Mouse (Mus musculus) midbrain, embryonic 10.5 days (tissue): ENCODE measurements around the gene Zfp68. TPM values are rescaled to one million over a fixed set of nuclear protein-coding genes. Genes with fewer than 3 reads are reported as not detected.

ENCODE experiments used
- DNase-seq: peaks from one replicate; pipeline ENCODE4 v3.0.0-alpha.2; 2017; ENCODE audit warnings: low spot score
- H3K27ac ChIP-seq: fragments of 300-500 bp; sonication (generic); replicated peaks from 2 replicates; pipeline ENCODE4 v1.5.1; 2016; ENCODE audit warnings: mild to moderate bottlenecking
- H3K27me3 ChIP-seq: fragments of 300-500 bp; sonication (generic); 2 replicates; pipeline ENCODE4 v1.6.1; 2016; ENCODE audit warnings: low read depth, mild to moderate bottlenecking; ENCODE audit not compliant: poor library complexity, severe bottlenecking
- H3K36me3 ChIP-seq: fragments of 300-500 bp; sonication (generic); 2 replicates; pipeline ENCODE4 v1.6.1; 2016; ENCODE audit warnings: mild to moderate bottlenecking, moderate library complexity
- H3K4me1 ChIP-seq: fragments of 300-500 bp; sonication (generic); 2 replicates; pipeline ENCODE4 v1.6.1; 2016
- H3K4me3 ChIP-seq: fragments of 300-500 bp; sonication (generic); 2 replicates; pipeline ENCODE4 v1.5.1; 2016; ENCODE audit warnings: mild to moderate bottlenecking, moderate library complexity
- H3K9me3 ChIP-seq: fragments of 300-500 bp; sonication (generic); replicated peaks from 2 replicates; pipeline ENCODE4 v1.6.1; 2016; ENCODE audit warnings: mild to moderate bottlenecking
- WGBS: fragments of 180-500 bp; shearing (Covaris S2); methylation state at CpG from one replicate; pipeline ENCODE4 v1.1.7; 2016; 5-methylcytosine and 5-hydroxymethylcytosine counted together
- polyA plus RNA-seq: library from polyadenylated mRNA; unstranded; fragments of >200 nt; fragmentation: Nextera tagmentation; extraction: Ambion mirVana; gene quantifications from 2 replicates; pipeline ENCODE4 v1.2.1, GENCODE M21; 2016

Zfp68 gene
- 55.8 and 60.4 TPM in 2 replicates for polyA plus RNA-seq

GRCm38 (mm10) chr5:138619211-138620128 lies at the start of gene Zfp68:
Gene Zfp68 (minus strand): TSS chr5:138619761.
- Histone ChIP-seq H3K4me3 (peak within 1 kb of the TSS; percentile 93), H3K36me3 (peaks cover 40% of the 10 kb centered on the region), H3K27ac (peak within 1 kb of the TSS; percentile 97), H3K4me1 (peaks cover 22% of the 10 kb centered on the region), H3K27me3 (no peaks in the 10 kb centered on the region), H3K9me3 (peaks cover 35% of the 10 kb centered on the region)
- peak; percentile 97 for DNase-seq
- WGBS = under 1% methylated on average over 43 of the region's 43 CpGs

GRCm38 (mm10) chr5:138658922-138659321 lies 39.4 kb upstream of the Zfp68 start:
- WGBS = 20% methylated on average over 5 of the region's 5 CpGs

GRCm38 (mm10) chr5:138657854-138658253 lies 38.3 kb upstream of the Zfp68 start:
- no peak overlapping the region for H3K27ac ChIP-seq
- H3K4me1 ChIP-seq = no peaks in the 10 kb centered on the region
- H3K9me3 ChIP-seq = no peaks in the 10 kb centered on the region
- H3K27me3 ChIP-seq = no peaks in the 10 kb centered on the region
- H3K4me3 ChIP-seq = no peak overlapping the region
- WGBS = 47% methylated on average over 6 of the region's 6 CpGs
- DNase-seq = peak; percentile 23
- H3K36me3 ChIP-seq = no peaks in the 10 kb centered on the region

More at GRCm38 (mm10) chr5:138658922-138659321, 39.4 kb upstream of the Zfp68 start:
- Histone ChIP-seq H3K27ac (no peak overlapping the region), H3K36me3 (no peaks in the 10 kb centered on the region), H3K27me3 (no peaks in the 10 kb centered on the region), H3K4me1 (no peaks in the 10 kb centered on the region), H3K4me3 (no peak overlapping the region), H3K9me3 (no peaks in the 10 kb centered on the region)
- peak; percentile 59 for DNase-seq

DNA sequence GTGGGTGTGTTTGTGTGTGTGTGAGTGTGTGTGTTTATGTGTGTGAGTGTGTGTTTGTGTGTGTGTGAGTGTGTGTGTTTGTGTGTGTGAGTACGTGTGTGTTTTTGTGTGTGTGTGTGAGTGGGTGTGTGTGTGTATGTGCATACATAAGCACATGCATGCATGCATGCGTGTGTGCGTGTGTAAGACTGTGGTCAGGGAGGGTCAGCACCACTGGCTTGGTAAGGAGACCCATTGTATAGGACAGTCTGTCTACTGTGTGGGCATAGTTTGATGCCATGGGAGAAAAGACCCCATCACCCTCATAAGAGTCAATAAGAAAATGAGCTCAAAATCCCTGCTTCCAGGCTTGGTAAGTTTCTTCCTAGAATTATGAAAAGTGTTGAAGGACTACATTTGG lies 37.8 kb upstream of the Zfp68 start:
- WGBS = 90% methylated on average over 3 of the region's 3 CpGs
- DNase-seq = no peak
- H3K27me3 ChIP-seq = no peaks in the 10 kb centered on the region
- no peak overlapping the region for H3K4me3 ChIP-seq
- H3K4me1 ChIP-seq = no peaks in the 10 kb centered on the region
- no peak overlapping the region for H3K27ac ChIP-seq
- no peaks in the 10 kb centered on the region for H3K36me3 ChIP-seq
- H3K9me3 ChIP-seq = no peaks in the 10 kb centered on the region

DNA sequence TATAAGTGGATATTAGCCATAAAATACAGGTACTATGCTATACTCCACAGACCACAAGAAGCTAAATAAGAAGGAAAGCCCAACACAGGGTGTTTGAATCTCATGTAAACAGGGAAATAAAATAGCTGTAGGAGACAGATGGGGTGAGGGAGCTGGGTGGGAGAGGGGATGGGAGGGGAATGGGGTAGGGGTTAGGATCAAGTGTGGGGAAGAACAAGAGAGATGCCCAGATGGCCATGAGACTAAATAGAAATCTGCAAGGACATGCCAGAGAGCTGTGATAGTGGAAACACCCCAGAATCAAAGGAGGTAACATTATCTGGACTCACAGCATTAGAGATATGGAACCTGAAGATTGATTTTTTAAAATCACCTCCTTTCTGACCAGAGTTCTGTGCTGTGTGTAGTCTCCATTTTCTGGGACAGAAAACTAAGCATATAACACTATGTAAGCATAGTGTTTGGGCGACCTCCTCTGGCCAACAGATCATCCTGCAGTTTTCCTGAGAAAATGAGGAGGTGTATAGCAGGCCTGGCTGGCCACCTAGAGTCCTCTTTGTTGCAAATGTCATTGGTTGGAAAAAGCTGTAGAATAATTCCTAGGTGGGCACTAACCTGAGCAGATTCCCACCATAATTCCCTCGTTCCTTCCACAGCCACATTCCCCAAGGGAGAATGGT lies 37.1 kb upstream of the Zfp68 start:
- H3K4me1 ChIP-seq = no peaks in the 10 kb centered on the region
- no peaks in the 10 kb centered on the region for H3K27me3 ChIP-seq
- H3K4me3 ChIP-seq = no peak overlapping the region
- 0 out of 2 replicates have a peak, but pooled peaks cover 6% of the 10 kb centered on the region for H3K36me3 ChIP-seq
- no peaks in the 10 kb centered on the region for H3K9me3 ChIP-seq
- H3K27ac ChIP-seq = no peak overlapping the region
- DNase-seq = peak; percentile 32
- whole genome bisulfite sequencing = 26% methylated on average over 2 of the region's 2 CpGs

DNA sequence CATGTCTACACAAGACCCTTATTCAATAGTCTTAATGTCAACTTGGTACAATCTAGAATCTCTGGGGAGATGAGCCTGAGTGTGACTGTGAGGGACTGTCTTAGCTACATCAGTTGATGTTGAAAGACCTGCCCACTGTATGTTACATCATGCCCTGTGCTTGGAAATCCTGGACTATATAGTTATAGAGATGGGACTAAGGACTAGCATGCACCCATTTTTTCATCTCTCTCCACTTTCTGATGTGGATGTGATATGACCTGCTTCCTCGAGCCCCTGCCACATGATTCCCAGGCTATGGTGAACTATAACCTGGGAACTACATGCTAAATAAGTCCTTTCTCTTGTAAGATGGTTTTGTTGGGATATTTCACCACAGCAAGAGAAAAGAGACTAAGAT lies 33.4 kb upstream of the Zfp68 start:
- WGBS = 89% methylated on average over 1 of the region's 1 CpGs
- DNase-seq = no peak

DNA sequence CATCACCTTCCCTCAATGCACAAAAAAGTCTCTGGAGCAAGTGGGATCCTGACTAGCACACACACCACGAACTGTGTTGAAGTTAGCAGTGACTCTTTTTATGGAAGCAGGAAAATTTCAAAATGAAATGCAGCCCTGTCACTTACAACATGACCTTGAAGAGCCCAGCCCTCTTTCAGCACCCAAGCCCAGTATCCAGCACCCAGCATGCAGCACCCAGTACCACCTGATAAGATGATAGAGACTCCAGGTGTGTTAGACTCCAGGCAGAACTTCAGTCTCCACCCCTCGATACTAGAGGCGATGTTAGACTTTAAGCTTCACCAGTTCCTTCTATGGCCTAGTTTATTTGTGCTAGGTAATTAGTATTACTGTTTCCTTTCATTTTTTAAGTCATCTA lies 22.2 kb upstream of the Zfp68 start:
- no peak for DNase-seq
- H3K36me3 ChIP-seq = peaks cover 76% of the 10 kb centered on the region
- no peak overlapping the region for H3K4me3 ChIP-seq
- WGBS = 90% methylated on average over 3 of the region's 3 CpGs
- H3K27me3 ChIP-seq = no peaks in the 10 kb centered on the region
- H3K27ac ChIP-seq = no peak overlapping the region
- H3K4me1 ChIP-seq = no peaks in the 10 kb centered on the region
- H3K9me3 ChIP-seq = no peaks in the 10 kb centered on the region; the same call in 1 of the 2 replicates

More for the DNA sequence above, 33.4 kb upstream of the Zfp68 start:
- no peak overlapping the region for H3K4me3 ChIP-seq
- H3K36me3 ChIP-seq = peaks cover 28% of the 10 kb centered on the region
- no peak overlapping the region for H3K27ac ChIP-seq
- H3K4me1 ChIP-seq = no peaks in the 10 kb centered on the region
- no peaks in the 10 kb centered on the region for H3K27me3 ChIP-seq
- H3K9me3 ChIP-seq = no peaks in the 10 kb centered on the region

- H3K27me3 ChIP-seq = no peaks in the 10 kb centered on the region
- H3K36me3 ChIP-seq = peaks cover 73% of the 10 kb centered on the region
- H3K4me1 ChIP-seq = no peaks in the 10 kb centered on the region
- H3K9me3 ChIP-seq = no peaks in the 10 kb centered on the region; the same call in 1 of the 2 replicates
- no peak overlapping the region for H3K4me3 ChIP-seq
- no peak for DNase-seq
- 91% methylated on average over 3 of the region's 3 CpGs for WGBS
- H3K27ac ChIP-seq = no peak overlapping the region
These were observed 21.5 kb upstream of the Zfp68 start for GRCm38 (mm10) chr5:138641081-138641480.

GRCm38 (mm10) chr5:138636486-138636885 lies 16.9 kb upstream of the Zfp68 start:
- H3K4me3 ChIP-seq = no peak overlapping the region

DNA sequence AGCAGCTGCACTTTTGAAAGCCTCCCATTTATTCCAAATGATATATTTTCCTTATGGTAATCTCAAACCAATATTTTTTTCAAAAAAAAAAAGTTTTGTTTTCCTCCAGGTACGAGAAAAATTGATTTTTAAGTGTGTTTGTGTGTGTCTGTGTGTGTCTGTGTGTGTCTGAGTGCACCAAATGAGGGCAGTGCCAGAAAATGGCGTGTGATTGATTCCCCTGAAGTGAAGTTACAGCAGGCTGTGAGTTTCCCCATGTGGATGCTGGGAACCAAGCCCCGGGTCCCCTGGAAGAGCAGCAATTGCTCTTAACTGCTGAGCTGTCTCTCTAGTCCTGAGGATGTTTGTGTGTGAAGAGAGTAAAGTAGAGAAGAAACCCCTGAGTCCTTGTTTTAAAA lies 3.9 kb upstream of the Zfp68 start:
- Histone ChIP-seq H3K4me1 (peaks cover 27% of the 10 kb centered on the region), H3K9me3 (no peaks in the 10 kb centered on the region), H3K27me3 (no peaks in the 10 kb centered on the region), H3K36me3 (no peaks in the 10 kb centered on the region), H3K4me3 (peak overlapping the region; percentile 90), H3K27ac (peak overlapping the region; percentile 90)
- no peak for DNase-seq
- 28% methylated on average over 3 of the region's 3 CpGs for WGBS

More at GRCm38 (mm10) chr5:138636486-138636885, 16.9 kb upstream of the Zfp68 start:
- no peaks in the 10 kb centered on the region; the same call in 1 of the 2 replicates for H3K9me3 ChIP-seq
- DNase-seq = no peak
- peaks cover 44% of the 10 kb centered on the region for H3K36me3 ChIP-seq
- H3K4me1 ChIP-seq = no peaks in the 10 kb centered on the region
- no peak overlapping the region for H3K27ac ChIP-seq
- H3K27me3 ChIP-seq = no peaks in the 10 kb centered on the region
- WGBS = 94% methylated on average over 2 of the region's 2 CpGs

DNA sequence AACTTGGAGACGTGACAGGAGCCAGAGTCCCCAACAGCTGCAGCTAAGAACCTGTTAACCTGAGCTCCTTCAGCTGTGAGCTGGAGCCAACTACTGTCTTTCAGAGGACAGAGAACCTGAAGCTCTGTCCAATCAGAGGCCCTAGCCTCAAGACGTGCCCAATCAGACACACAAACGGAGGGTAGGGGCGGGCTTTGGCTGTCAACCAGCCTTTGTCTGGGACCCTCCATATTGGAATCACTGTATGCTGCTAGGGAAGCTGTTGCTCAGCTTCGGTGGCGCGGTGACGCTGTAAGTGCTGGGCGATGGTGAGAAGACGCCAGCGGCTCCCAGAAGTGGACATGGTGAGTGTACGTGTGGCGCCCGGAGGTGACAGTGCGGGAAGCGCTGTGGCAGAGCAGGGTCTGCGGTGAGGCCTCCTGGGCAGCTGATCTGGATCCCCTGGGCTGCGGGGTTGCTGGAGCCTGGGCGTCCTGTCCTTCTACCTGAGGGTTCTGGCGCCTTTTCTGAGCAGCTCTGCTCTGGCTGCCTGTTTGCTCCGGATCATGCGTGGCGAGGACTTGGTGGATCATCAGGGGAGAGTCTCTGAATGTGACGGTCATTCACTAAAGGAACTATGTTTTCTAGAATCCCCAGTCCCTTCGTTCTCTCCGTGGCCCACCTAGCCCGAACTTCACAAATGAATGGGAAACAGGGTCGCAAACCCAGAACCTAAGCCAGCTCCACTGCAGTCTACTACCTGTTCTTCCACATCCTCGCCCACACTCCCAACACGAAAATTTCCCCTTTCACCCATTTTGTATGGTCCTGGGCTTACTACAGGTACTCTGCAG lies 3.3 kb upstream of the Zfp68 start, which contains the start of gene A430033K04Rik:
TSS of gene A430033K04Rik (plus strand) at position 215 of the 833 bp plus-strand sequence.
- Histone ChIP-seq H3K36me3 (peaks cover 6% of the 10 kb centered on the region), H3K4me3 (peak within 1 kb of the TSS; percentile 90), H3K27me3 (no peaks in the 10 kb centered on the region), H3K4me1 (peaks cover 27% of the 10 kb centered on the region), H3K27ac (peak within 1 kb of the TSS; percentile 90), H3K9me3 (peaks cover 2% of the 10 kb centered on the region; the same call in 1 of the 2 replicates)
- under 1% methylated on average over 30 of the region's 30 CpGs for WGBS
- peak; percentile 92 for DNase-seq

DNA sequence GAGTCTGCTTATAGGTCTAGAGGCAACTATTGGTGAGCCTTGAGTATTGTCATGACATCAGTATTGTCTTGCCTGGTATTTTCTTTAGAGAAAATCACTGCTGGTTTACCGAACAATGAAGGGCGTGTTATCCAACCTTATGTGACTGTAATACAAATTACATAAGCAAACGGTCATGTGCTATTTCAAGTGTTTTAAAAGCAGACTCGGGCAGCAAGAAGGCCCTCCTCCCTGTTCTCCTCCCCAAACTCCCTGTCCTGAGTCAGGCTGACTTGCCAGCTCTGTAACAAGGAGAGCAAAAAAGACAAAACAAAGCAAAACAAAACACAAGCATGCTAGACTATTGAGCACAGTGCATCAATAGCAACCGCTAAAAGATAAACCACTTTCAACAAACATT lies 1.3 kb upstream of the Zfp68 start:
- no peak overlapping the region for H3K27ac ChIP-seq

More for the DNA sequence above, 1.3 kb upstream of the Zfp68 start:
- no peak for DNase-seq
- no peaks in the 10 kb centered on the region for H3K27me3 ChIP-seq
- 91% methylated on average over 5 of the region's 5 CpGs for WGBS
- peaks cover 26% of the 10 kb centered on the region for H3K36me3 ChIP-seq
- peaks cover 22% of the 10 kb centered on the region for H3K9me3 ChIP-seq
- H3K4me1 ChIP-seq = peaks cover 27% of the 10 kb centered on the region
- no peak overlapping the region for H3K4me3 ChIP-seq
